Mouse (Mus musculus) thymus, postnatal 25 days (tissue): ENCODE data around the gene Repin1.

Experiments used
- DNase-seq: peaks from one replicate; pipeline ENCODE4 v3.0.0; 2022

The Repin1 gene

DNA sequence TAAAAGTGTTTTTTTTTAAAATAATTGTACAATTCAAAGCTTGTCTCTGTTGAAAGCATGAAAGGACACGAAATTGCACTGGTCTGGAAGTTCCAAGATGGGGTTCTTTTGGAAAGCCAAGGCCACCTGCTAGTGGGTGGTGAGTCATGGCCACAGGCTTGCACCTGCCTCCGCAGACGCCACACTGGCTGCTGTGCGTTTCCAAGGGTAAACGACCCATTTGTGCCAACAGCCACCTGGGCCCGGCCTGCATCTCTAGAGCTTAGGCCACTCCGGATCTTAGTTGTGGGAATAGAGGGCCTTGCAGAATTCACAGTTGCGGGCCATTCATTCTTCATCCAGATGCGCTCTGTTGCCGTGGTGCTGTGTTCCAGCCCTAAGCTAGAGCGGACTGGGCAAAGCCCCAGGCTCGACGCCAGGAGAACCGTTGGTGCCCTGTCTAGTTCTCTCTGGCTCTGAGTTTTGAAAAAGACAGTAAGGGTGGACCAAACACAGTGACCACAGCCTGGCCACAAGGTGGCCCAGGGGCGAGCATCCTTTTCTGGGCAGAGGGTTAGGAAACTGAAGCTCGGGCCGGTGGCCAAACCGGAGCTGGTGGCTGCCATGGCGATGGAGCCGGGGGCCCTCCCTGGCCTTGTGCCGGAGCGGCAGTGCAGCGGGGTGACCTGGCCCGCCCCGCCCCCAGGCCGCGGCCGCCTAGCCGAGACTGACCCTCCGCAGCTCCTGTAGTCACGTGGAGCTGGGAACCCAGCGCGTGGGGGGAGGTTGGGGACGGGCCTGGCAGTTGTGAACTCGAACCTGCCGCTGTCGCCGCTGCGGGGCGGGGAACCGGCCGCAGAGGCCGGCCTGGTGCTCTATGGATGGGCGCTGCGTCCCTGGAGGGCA is at the start of gene Repin1, which contains the start of gene Gm44965:
Gene Repin1 (plus strand): TSS at position 726 of the 885 bp plus-strand sequence.
Gene Gm44965 (plus strand): TSS at position 784 of the 885 bp plus-strand sequence.
- peak; percentile 76 for DNase-seq

DNA sequence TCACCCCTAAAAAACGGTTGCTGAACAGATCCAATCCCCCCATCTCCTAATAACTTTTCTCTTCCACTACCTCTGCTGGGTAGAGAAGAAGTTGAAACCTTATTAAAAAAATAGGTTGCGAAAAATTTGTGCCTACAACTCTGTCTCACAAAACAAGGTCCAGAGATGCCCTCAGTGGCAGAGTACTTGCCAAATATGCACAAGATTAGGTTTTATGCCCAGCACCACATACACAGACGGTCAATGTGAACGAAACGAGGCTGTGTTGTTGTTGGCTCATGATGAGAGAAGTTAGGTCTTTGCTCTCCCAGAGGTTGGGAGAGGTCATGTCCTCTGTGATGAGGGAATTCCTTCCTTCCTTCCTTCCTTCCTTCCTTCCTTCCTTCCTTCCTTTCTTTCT is 48.4 kb upstream of the Repin1 start:
- no peak for DNase-seq

DNA sequence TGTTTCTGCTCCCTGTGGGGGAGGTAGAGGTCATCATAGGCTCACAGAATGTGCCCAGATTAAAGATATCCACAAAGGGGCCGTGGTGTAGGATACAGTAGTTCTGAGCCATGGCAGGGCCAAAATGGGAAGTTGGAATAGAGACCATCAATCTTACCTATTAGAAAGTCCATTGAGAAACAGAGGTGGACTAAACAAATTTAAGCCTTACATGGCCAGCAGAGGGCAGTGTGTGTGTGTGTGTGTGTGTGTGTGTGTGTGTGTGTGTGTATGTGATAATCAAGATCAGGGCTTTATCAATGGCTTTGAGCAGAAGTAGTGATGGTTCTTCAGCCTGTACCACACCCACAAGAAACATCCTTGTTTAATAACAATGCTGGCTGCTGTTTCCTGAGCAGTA is 47.4 kb upstream of the Repin1 start:
- DNase-seq: peak; percentile 23

DNA sequence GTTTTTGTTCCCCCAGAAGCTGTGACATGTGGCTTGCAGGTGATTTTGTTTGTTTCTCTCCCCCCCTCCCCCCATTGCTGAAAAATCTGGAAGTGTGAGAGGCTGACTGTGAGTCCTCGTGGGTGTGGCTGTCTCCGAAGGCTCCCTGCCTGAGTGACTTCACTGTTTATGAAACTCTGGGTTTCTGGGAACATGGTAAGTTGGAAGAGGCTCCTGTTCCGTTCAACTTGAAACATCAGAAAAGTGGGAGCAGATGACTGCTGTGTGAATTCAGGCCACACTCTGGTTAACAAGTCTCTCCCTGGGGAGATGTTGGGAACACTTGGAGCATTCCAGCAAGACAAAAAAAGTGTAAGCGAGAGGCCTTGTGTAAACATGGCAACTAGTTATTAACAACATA is 46.8 kb upstream of the Repin1 start:
- no peak for DNase-seq

DNA sequence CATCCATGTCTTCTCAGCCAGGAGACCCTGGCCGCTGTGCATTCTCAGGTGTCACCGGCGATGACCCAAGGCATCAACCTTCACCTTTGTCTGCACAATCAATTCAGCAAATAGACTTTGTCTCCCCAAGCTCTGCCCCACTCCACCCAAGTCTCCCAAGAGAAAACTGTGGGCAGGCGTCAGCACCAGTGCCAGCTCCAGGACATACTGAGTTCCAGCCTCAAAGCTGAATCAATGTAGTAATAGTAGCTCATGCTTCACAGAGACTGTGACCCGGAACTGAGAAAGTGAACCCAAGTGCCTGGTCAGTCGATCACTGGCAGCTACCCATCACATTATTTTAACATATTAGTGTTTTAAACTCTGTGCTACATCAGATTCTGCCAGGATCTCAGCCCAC is 45.4 kb upstream of the Repin1 start:
- no peak for DNase-seq

DNA sequence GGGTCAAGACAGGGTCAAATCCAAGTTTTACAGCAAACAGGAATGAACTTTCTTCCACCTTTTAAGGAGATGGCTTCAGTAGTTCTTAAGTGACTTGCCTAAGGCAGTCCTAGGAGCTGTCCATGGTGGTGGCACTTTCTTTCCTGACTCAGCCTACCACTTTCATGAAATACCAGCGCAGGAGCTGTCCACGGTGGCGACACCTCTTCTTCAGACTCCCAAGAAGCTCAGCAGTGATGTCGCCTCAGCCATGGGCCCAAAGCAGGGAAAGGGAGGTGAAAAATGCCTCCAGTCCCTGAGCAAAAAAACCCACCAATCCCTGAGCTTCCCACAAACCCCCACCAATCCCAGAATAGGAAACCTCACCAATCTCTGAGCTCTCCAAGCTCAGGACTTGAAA is 40.8 kb upstream of the Repin1 start:
- peak; percentile 66 for DNase-seq

DNA sequence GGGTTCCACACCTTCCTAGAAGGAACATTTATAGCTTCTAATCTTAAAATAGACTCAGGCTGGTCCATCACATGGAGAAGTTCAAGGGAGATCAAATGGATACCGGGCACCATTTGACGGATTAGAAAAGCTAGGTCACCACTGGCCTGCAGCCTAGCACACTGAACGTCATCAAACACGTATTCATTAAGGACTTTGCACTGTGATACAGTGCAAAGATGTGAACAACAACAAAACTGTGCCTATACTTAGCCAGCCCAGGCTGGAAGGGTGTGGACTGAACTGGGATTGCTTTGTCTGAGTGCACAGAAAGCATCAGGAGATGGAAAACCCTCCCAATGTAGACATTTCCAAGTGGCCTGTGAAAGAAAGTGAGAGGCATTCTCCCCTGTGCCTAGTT is 39.9 kb upstream of the Repin1 start:
- DNase-seq: no peak

DNA sequence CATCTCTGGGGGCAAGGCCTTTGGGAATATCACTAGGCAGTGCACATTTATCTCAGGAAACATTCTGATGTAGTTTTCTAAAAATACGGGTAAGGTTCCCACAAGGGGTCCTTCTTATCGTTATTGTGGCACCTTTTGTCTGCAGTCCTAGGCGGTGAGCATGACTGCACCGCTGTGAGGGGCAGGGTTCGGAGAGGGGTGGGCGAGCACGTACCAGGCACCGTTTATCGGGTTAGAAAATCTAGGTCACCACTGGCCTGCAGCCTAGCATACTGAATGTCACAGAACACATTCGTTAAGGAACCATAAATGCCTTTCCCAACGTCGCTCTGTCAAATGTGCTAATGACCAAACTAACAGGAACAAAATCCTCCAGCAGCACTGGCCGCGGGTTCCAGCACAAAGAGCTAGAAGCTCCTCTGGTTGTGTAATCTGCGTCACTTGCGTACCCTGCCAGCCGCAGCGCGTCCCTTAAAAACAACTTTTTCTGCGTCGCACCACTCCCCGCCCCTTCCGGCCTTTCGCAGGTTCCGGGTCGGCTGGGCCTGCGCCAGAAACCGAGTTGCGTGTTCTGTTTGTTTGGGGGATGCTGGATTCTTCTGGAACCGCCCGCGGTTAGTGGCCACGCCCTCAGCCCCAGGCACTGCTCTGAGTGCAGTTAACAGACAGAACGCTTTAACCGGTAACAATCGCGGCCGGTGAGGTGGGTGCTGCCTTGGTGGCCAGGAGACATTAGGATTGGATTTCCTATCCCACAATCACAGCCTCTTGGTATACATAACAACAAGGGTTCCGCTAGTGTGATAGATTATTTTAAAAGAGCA is 39.2 kb upstream of the Repin1 start, which contains the start of gene Lrrc61:
Gene Lrrc61 (plus strand): TSS at position 517 of the 824 bp plus-strand sequence.
- peak; percentile 88 for DNase-seq

DNA sequence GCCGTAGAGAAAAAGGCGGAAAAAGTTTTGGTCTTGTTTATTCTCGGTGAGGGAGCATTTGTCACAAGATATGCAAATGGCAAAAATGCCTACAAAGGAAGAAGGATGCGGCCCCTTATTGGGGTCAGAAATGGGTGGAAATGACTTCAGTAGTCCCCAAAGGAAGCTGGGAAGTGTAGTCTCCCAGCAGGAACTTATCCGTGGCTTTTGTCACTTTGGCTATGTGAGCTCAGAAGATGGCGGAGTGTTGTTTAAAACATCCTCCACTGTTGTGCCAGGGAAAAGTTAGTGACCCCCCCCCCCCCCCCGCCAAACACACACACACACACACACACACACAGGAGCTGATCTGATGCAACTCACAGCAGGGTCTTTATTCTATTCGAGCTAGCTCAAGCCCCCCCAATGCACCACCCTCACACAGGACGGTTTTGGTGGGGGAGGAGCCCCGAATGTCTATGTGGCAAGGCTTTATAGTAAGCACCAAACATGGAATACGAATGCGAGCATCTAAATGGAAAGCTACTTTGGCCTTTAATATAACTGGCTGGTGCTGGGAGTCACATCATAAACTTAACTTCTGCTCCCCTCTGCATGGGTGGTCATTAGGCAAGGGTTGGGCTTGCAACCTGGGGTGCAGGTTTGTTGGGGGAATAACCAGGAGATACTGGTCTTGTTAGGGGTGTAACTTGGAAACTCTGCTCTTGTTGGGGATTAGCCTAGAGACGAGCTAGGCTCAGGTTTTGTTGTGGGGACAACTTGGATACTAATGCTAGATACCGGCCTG is 38.4 kb upstream of the Repin1 start:
- no peak for DNase-seq

DNA sequence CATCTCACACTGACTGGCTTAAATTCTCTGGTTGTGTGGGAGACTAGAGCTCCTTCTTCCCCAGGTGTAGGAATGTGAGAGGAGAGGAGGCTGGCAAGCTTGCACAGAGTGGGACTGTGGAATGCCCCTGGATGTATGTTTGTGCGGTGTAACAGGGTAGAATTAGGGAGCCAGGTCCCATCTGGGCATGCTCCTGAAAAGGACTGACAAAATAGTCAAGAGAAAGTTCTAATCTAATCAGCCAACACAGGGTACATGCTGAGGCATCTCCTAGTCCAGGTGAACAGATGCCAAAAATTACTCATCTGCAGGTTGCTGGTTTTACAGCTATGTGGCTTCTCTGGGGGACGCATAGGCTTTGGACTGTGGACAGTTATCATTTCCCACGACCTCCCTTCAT is 37.7 kb upstream of the Repin1 start:
- DNase-seq: no peak

DNA sequence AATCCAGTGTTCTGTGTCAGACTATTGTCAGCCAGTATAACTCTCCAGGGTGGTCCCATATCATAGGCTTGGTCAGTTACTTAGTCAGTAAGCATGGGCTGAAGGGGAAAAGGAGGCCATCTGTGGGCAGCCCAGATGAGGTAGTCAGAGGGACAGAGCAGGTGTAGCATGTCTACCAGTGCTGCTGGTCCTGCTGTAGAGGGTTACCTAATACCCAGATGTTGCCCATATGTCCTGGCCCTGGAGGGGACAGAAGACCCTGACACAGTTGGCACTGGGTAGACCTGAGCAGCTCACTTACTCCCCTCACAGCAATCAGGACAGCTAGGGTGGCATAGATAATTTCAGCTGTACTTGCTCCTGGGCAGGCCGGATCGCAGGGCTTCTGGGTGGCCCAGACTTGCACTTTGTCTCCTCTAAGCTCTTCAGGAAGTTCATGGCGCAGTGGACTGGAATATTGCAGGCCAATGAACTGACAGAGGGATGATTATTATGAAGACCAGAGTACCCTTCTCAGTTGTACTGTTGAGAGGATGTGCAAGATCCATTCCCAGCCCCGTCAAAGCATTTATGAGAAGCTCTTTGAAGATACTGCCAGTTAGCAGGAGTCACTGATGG is 27.9 kb upstream of the Repin1 start:
- no peak for DNase-seq

DNA sequence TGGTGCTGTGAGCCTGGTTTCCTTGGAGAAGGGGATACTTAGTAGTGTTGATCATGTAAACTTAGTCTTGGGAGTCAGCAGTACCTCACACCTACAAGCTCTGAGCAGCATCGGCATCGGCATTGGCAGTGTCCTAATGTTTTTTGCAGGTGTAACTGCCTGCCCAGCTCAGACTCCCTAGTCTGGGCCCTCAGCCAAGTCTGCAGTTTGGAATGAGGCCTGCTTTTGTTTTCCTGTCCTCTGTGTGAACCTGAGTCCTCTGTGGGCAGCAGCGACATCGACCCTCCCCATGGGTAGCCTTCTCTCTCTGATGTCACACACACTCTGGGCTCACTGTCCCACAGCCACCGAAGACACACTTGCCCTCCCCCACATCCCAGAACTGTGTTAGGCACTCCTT is 27.4 kb upstream of the Repin1 start:
- DNase-seq: no peak

DNA sequence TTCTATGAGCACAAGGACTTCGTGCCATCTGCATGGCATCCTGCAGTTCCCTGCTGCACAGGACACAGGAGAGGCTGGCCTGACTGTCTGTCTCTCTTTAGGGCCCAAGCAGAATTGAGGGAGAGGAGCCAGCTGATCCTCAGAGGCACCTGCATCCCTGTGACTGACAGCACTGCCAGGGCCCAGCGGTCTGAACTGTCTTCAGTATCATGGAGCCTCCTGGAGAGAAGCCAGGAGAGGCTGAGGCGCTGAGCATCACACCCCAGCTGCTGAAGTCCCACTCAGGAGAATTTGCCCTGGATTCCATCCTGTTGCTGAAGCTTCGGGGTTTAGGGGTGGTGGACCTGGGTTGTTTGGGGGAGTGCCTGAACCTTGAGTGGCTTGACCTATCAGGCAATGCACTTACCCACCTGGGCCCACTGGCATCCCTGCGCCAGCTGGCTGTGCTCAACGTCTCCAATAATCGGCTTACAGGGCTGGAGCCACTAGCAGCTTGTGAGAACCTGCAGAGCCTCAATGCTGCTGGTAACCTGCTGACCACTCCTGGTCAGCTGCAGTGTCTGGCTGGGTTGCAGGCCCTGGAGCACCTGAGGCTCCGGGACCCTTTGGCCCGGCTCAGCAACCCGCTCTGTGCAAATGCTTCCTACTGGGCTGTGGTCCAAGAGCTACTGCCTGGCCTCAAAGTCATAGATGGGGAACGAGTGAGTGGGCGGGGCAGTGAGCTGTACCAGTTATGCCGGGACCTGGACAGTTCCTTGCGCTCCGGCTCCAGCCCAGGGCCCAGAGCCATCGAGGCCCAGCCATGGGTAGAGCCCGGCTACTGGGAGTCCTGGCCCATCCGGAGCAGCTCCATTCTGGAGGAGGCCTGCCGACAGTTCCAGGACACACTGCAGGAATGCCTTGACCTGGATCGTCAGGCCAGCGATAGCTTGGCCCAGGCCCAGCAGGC is 25.4 kb upstream of the Repin1 start:
- no peak for DNase-seq

DNA sequence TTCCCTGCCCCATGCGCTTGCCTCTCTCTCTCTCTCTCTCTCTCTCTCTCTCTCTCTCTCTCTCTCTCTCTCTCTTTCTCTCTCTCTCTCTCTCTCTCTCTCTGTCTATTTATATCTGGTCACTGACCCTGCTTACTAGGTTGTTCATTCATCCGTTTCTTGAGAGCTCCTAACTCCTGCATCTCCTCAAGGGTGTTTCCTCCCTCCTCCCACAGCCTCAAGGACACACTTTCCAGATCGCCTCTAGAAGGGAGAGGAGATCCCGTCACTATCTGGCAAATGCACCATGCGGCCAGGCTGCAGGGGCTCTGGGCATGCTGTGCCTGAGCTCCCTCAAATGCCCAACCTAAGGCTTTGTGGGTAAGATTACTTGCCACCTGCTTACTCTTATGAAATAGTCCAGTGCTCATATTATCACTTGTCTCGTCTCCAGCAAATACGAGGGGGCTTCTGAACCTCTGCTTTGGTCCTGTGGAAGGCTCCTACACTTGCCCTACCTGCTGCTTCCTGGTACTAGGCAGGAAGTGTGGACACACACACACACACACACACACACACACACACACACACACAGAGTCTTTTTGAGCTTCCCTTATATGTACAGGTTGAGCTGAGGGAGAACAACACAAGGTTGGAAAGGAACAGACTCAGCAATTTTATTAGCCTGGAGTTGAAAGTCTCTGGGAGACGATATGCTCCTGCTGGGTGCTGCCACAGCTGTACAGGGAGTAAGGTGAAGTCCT is 24.4 kb upstream of the Repin1 start:
- no peak for DNase-seq

DNA sequence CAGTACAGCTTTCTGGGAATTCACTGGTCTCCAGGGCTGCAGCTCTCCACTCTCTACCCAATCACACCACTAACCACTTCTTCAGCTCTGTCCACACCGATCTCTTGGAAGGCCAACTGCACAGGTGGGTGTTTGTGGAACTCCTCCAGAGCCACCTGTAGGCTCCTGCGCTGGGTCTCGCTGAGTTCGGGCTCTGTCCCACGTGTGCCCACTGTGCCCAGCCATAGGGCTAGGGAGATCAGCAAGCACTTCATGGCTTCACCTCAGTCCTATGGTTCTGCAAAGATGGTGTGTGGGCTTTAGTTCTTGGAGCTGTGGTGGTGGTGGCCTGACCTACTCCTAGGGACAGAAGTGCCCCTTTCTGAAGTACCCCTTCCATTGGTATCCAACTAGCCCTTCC is 21.7 kb upstream of the Repin1 start:
- DNase-seq: no peak

DNA sequence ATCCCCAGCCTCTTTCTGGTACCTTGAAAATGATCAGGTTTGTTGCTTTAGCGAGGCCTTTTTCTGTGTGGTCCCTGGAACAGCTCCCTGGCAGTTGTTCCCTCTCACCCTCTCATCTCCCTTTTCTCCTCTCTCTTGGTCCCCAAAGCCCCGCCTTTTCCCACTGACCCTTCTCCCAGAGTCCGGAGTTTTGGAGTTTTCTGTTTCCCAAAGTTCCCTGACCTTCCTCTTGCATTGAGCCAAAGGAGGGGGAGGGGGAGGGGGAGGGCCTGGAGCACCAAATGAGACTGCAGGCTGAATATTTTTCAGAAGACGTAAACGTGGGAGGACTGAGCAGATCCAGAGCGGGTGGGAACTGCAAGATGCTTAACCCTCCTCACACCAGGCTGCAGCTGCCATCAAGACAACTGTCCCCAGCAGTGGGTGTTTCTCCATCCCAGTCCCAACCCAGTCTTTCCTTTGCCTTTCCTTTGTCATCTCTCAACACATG is 21.1 kb upstream of the Repin1 start, which contains the start of gene Rarres2:
Gene Rarres2 (minus strand): TSS at position 218 of the 490 bp plus-strand sequence.
- no peak for DNase-seq

DNA sequence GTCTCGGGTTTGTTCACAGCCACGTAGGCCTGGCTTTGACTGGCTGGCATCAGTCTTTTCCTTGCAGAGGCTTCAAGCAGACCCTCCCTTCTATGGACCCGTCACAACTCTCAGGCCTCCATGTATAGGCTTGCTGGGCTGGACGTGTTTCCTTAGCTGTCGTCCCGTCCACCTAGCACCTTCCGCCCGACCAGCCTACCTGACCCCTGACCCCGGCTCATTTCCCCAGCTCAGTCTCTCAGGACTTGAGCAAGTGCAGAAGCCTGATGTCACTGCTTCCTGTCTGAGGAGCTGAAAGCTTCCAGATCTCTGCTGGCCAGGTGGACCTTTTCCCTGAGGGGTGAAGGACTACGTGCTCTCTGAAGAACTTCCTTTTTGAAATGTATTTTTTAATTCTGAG is 20.4 kb upstream of the Repin1 start:
- no peak for DNase-seq

DNA sequence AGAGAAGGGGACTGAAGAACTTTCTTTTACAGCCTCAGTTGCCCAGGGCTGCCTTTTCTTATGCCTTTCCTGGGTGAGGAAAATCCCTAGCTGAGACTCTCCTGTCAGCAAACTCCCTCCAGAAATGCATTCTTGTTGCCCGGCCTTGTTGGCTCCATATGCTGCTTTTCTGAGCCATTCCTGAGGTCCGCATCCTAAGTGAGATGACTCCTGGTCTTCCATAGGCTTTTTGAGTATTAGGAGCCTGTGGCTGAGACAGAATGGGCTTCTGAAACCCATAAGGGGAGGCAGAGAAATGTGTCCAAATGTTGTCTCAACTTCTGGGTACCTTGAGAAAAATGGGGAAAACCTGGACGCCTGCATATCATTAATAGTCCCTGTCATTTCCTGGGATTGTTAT is 19.7 kb upstream of the Repin1 start:
- no peak for DNase-seq

DNA sequence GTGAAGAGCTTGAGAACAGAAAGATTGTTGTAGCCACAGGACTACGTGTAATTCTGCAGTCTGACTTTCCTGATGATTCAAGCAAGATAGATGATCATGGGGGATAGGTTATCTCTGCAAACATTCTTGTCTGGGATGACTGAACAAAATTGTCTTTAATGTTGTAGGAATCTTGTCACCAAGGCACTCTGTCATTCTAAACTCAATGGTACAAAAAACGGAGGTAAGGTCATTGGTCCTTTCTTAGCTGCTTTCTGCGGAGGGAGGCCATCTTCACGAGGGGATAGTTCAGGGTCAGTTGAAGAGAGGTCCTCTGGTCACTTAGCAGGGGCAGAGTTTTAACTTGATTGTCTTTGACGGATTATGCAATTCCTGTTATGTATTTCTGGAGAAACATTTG is 14.9 kb upstream of the Repin1 start:
- no peak for DNase-seq

DNA sequence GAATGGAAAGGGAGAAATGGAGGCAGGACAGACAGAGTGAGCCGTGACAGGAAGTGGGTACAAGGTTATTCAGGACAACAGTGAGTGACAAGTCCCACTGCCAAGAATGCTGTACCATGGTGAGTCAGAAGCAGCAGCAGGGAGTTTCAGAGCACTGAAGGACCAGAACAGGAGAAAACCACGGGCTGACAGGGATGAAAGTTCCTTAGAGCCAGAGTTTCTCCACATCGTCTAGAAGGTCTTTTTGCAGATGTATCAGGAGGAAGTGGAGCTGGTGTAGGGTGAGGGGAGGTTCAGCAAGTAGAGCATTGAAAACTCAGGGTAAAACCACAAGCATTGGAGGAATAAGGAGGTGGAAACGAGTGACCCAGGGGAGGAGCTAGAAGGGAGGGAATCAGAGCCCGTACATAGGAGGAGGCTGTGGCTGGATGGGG is 14.5 kb upstream of the Repin1 start:
- DNase-seq: no peak
